Mouse (Mus musculus) spleen, postnatal 10 days (tissue): ENCODE results near the gene Acaa1b.
A peak's percentile ranks its signal among the peaks of the same experiment; 100 is the strongest.

Experiments used
- DNase-seq, 2 experiments: peaks; one replicate each; pipeline ENCODE4 v3.0.0; 2021 to 2022; ENCODE audit warnings: low spot score in 2 of 2

Acaa1b gene

DNA sequence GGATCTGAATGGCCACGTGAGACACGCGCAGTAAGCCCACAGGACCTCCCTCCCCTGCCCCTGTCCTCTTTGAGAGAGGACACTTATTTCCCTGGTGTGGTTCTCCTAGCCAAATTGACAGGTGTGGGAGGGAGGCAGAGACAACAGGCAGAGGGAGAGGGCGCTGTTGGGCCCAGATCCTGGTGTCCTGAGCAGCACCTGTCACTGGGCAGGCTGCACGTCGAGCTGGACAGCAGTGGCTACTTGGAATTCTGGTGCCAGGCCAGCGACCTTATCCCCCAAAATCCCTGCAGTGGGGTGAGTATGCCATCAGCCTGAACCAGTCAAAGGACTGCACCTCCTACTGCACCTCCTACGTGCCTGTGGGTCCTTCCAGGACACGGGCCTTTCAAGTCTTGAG, 13.5 kb downstream of the Acaa1b start:
- DNase-seq: no peak

DNA sequence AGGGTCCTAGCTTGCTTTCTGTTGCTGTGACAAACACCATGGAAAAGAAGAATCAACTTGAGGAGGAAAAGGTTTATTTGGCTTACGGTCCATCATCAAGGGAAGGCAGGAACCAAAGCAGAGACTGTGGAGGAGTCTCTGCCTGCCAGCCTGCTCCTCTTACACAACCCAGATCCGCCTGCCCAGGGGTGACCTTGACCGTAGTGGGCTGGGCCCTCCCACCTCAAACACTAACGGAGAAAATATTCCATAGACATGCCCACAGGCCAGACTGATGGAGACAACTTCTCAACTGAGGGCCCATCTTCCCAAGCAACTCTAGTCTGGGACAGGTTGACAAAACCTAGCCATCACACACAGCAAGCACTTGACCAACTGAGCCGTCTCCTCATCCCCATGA, 14.8 kb downstream of the Acaa1b start:
- no peak for DNase-seq

DNA sequence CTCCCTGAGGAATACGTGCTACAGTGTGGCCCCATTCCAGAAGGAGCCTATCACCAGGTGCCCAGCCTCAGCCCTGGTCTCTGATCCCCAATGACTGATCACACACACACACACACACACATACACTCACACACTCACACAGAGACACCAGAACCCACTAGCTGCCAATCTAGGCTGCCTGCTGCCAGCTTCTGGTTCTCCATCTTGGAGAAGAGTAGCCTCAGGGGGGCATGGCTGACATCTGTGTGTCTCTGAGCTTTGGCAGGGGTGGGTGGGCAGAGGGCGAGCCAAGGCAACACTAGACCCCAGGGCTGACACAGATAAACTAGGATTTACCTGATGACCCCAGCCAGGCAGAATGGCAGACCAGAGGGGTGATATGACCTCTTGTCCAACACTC, 18.1 kb downstream of the Acaa1b start:
- no peak for DNase-seq

DNA sequence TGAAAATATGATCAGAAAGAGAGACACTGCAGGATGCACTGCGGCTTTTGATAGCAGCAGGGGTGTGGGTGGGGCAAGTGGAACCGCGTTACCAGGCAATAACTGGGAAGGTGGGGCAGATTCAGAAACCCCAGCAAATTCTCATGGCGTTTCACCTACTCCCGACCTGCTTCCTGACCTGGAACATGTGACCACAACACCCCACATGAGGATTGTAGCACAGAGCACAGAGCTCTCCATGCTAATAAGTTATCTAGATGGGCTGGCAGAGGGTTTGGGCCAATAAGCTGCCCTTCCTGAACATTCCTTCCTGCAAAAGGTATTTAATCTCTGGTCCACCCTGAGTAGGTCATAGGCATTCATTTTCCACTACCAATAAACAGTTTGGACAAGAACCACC, 26.2 kb downstream of the Acaa1b start:
- no peak for DNase-seq

DNA sequence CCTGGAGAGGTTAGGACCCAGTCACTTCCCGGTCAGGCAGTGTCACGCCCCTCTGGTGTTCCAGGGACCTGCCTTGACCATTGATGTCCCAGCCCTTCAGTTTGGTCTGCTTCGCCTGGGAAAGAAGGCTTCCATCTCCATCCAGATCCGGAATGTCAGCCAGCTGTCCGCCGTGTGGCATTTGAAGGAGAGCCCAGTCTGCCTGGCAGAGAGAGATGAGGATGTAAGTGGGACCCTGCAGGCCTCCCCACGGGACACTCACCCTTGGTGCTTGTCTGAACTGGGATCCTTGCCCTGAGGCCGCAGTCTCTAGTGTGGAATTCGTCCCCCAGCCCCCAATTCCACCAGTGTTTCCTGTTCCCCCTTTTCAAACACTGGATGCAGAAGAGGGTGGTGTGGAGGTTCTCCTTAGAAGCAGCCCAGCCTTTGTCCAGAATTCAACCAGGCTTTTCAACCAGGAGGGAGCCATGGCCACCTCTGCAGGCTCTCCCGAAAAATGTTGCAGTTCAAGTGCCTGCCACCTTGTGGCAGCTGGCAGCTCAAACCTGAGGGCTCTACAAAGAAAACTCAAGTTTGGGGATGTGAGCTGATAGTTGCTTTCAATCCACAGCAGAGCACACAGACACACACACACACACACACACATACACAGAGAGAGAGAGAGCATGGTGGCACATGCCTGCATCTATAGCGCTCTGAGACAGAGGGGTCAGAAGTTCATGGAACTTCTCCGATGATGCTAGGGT, 28.3 kb downstream of the Acaa1b start:
- DNase-seq: no peak

DNA sequence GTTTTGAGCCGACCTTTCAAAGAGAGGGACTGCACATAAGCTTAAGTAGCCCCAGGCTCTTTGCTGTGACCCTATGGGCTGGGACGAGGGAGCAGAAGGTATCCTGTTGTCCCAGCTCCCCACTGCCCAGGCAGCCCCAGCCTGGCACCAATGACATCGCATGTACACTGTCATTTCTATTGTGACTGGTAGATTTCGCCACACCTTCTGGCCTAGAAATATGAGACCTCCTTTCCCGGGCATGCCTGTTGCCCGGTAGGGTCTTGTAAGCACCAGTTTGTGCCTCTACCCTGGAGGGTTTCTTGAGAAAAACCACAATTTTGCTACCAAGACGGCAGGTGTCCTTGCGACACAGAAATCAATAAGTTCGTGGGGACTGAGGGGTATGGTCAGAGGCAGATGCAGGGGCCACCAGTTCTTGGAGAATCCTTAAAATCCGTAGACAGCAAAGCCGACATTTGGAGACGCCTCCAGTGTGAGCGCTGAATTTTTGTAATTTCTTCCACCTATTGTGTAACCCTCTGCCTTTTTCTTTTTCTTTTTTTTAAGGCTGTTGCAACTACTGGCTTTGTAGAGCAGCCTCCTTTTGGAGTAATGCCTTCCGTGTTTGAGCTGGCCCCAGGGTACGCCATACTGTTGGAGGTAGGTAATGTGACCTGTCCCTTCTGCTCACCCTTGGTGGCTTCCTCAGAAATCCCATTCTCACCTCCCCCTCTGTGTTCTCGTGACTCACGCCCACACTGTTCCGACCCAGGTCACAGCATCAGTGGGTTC, 34.1 kb downstream of the Acaa1b start:
- DNase-seq: no peak

DNA sequence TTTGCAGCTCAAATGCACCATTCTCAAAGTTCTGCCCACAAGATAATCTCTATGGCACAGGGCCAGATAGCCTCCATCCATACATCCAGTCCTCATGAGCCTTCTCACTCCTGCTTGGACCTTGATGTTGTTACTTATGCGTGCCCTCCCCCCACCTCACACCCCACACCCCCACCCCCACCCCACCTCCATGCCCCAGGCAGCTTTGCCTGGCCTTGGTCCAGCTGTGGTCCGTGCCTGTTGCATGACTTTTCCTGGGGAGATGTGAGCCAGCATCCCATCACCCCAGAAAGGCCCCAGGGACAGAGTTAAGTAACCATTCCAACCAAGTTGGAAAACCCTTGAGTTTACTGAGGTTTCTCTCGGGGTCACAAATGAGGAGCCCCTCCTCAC, 36.7 kb downstream of the Acaa1b start:
- no peak for DNase-seq

DNA sequence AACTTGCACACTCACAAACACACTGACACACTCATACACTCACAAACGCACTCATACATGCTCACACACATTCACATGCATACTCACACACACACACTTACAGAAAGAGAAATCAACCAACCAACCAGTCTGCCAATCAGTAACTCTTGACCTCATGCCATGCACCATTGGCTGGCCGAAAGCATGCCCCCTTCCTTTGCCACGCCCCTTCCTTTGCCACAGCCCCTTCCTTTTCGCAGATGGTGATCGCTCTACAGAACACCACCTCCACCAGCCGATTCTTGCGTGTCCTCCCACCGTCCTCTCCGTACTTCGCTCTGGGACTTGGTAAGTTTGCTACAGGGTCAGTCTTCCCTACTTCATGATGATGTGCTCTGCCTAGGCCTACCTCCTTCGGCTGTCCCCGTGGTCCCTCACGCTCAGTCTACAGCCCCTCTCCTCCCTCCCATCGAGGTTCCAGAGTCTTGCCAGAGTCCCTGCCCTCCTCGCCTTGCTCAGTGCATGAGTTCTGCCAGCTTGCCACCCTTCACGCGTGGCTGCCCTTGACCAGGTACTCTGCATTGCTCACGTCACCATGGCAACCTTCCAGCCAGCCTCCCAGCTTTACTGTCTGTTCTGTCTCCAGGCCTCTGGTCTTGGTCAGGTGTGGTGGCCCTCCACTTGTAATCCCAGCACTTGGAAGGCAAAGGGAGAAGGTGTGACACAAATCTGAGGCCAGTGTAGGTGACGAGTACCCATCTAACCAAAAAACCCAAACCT, 37.3 kb downstream of the Acaa1b start:
- DNase-seq: no peak

DNA sequence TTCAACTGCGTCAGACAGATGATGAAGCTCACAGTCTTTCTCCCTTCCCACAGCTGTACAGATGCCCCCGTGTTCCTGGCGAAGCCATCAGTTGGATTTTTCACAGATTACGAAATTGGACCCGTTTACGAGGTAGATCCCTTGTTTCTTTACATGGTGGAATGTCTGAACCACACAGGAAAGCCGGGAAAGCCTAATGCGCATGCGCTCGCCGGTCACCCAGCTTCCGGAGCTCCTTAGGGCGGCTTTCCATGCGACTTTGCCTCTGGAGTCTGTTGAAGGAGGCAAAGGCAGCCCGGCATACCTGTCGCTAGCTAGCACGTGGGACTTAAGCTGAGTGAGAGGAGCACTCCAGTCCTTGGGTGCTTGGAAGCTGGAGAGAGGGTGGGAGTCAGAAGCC, 42.0 kb downstream of the Acaa1b start:
- DNase-seq: no peak

DNA sequence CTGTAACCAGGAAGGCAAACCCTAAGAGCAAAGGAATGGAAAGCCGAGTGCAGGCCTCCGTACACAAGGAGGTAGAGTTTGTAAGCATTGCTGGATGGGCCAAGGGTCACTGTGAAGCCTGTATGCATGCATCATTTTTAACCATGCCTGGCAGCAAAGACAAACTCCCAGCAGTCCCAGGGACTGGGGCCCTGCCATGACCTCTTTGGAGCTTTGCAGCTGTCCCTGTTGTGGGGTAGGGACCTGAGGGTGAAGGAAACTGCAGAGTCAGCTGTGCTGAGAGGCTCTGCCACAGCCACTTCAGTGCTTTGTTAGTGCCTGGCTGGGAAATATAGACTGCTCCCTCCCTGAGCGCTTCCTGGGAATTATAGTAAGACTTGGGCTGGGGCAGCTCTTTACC, 46.3 kb downstream of the Acaa1b start:
- DNase-seq: no peak

DNA sequence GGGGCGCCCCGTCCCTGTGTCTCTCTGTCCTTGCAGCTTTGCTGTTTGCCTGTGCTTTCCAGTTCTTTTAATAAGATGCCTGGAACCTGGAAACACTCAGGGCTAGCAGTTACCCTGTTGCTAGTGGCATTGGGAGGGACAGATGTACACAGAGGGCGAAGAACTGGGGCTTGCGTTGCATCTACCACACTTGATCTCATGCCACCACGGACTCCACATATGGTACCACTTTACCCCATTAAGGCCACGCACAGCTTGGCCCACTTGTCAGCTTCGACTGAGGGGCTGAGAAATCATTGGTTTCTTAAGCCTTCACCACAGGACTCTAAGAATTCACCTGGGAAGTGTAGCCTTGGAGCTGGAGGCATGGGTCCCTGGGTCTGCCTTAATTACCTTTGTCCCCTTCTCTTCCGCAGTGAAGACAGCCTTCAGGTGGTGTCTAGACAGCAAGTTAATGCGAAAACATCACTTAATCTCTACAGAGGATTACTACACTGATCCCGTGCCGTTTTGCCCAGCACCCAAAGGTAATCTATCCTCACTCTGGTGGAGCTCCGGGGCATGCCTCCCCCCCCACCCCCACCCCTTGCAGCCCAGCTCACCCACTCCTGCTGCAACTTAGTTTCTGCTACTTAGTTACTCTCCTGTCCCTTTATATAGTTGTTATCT, 47.1 kb downstream of the Acaa1b start:
- DNase-seq: no peak

DNA sequence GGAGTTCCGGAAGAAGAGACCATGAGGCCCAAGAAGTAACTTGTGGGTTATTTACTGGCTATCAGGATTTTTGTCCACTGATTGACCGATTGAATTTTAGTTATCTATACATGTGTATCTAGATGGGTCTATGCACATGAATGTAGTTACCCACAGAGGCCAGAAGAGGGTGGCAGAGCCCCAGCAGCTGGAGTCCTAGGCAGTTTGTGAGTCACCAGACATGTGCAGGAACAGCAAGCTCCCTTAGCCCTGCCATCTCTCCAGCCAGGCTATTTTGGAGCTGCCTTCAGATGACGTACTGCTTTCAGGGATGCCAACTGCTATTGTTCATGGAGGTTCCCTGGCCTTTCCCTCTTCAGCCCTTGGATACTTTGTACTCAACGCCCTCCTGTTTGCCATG, 49.3 kb downstream of the Acaa1b start:
- DNase-seq: no peak

DNA sequence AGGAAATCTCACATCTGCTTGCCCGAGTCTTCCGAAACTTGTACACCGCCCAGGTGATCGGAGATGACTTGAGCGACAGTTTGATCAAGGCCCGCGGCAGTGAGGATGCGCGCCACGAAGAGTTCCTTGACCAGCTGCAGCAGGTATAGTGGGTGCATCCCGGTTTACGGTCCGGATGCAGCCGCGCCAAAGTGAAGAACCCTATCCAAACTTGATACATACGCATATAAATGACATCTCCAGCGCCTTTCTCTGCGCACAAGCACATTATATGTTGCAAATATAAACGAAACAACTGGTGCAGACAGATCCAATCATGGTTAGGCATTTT, 54.1 kb downstream of the Acaa1b start:
- no peak for DNase-seq

DNA sequence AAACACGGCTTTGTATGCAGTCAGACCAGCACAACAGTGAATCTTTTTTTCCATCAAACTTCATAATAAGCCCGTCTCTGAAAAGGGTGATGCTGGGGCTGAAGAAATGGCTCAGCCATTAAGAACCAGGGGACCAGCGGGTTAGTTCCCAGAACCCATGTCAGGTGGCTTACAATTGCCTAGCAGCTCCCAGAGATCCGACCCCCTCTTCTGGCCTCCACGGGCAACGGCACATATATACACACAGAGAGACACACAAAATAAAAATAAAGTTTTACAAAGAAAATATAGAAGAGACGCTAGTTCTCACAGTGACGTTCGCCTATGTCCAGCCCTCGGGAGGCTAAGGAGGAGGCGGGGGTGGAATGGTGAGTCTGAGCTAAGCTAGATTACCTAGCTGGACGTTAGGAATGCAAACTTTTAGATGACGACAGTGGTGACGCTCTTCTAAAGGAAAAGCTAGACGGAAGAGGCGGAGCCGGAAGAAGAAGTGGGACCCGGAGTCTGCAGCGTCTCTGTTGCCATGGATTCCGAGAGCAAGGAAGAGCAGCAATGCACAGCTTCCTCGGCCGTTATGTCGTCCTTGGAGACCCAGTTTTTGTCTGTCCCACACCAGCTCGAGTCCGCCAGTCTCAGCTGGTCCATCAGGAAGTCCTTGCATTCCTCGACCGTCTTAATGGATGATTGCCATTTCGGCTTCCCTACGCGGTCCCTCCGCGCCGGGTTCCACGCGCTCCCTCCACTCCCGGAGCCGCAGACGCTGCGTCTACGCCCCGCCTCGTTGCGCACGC, 54.7 kb downstream of the Acaa1b start, which contains the start of gene Dlec1:
Gene Dlec1 (plus strand): TSS at position 487 of the 791 bp plus-strand sequence.
- peak; percentile 20 to 65 for DNase-seq

DNA sequence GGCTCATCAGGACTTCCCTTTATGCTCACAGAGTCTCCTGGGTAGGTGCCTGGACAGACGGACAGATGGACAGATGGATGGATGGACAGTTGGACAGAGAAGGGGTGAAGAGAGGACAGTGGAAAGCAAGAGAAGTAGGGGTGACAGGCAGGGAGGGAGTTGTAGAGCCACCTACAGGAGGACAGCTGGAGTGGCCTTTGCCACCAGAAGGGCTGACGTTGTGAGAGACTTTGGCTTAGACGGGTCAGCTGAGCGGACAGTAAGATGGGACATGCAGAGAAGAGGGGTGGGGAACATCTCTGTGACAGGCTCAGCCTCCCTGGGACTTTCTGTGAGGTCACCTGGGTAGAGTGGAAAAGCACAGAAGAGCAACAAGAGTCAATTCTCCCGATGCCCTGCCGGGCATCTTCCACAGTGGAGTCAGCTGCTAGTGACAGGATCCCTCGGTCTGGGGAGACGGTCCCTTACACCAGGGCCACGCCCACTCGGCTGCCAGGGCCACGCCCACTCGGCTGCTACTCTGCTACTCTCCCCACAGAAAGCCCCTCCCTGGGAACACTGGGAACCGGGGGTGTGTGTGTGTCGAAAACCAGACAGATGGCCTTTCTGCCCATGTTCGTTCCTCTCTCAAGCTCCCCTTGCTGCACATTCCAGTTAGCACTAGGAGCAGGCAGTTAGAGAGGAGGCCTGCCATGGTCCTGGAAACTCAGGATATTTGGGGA, 56.6 kb downstream of the Acaa1b start:
- DNase-seq: peak in 1 of 2 experiments; percentile 43
